Mouse (Mus musculus): ENCODE measurements around the gene Taf4.

GRCm38 (mm10) chr2:179951542-179952524 lies 24.6 kb downstream of the Taf4 start:
- TF ChIP-seq CTCF (IDR thresholded peaks at IDR 0.05; ENCODE audit: control insufficient read depth, insufficient read depth, low read length) (no peak), POLR2A (IDR thresholded peaks at IDR 0.05; ENCODE audit: borderline replicate concordance, control insufficient read depth, low read depth, low read length) (no peak)

Data from bone marrow, adult 2 months (tissue).